8 mouse cellular contexts compared by ENCODE assay signal in genomic region chr4:155992241-155992905, GRCm38 (mm10). TPM values are rescaled to one million over a fixed set of nuclear protein-coding genes. Genes with fewer than 3 reads are reported as not detected.
DNase-seq lines count a peak whose midpoint lies in the region; ATAC-seq and TF ChIP-seq lines count a peak whose summit lies in the region.

B3galt6 (minus strand) TSS chr4:155992649.
Sdf4 (plus strand) TSS chr4:155992872.

- peaks cover 3 to 8% of the 10 kb centered on the region in 2 experiments; a peak in 3 of 4 replicates for H3K4me1 ChIP-seq in ES-E14 (ENCODE audit: control insufficient read depth in 2 of 2, insufficient read depth in 2 of 2, low read length in 2 of 2, poor library complexity in 1 of 2)
- H3K4me1 ChIP-seq in forebrain, embryonic 14.5 days (ENCODE audit: control insufficient read depth, insufficient read depth, low read length): peaks cover 25% of the 10 kb centered on the region
- peaks cover 40% of the 10 kb centered on the region for H3K4me1 ChIP-seq in hindbrain, embryonic 13.5 days (replicated peaks)

- peak within 1 kb of the TSS; percentile 99 for H3K4me2 ChIP-seq in forebrain, embryonic 14.5 days (ENCODE audit: low read length)
- H3K4me2 ChIP-seq in hindbrain, embryonic 13.5 days: peak within 1 kb of the TSS; percentile 99

- peak within 1 kb of the TSS; percentile 89 to 97 for H3K4me3 ChIP-seq in ES-E14 (ENCODE audit: insufficient read depth in 1 of 2, low read depth in 1 of 2, low read length in 2 of 2, poor library complexity in 1 of 2, severe bottlenecking in 1 of 2)
- peak within 1 kb of the TSS; percentile 86 for H3K4me3 ChIP-seq in forebrain, embryonic 14.5 days (ENCODE audit: low read depth, low read length)
- H3K4me3 ChIP-seq in hindbrain, embryonic 13.5 days: peak within 1 kb of the TSS; percentile 84

- H3K27me3 ChIP-seq in forebrain, embryonic 14.5 days (replicated peaks; ENCODE audit: control insufficient read depth, insufficient read depth, low read length): no peaks in the 10 kb centered on the region
- H3K27me3 ChIP-seq in hindbrain, embryonic 13.5 days: no peaks in the 10 kb centered on the region

- peak within 1 kb of the TSS; percentile 98 for H3K9ac ChIP-seq in ES-E14 (ENCODE audit: insufficient read depth, low read depth, low read length, poor library complexity, severe bottlenecking)
- peak within 1 kb of the TSS; percentile 86 for H3K9ac ChIP-seq in forebrain, embryonic 14.5 days (ENCODE audit: low read length)
- peak within 1 kb of the TSS; percentile 89 for H3K9ac ChIP-seq in hindbrain, embryonic 13.5 days

- H3K9me3 ChIP-seq in ES-E14 (ENCODE audit: control insufficient read depth, insufficient read depth, low read depth, low read length): no peaks in the 10 kb centered on the region
- no peaks in the 10 kb centered on the region for H3K9me3 ChIP-seq in forebrain, embryonic 14.5 days (replicated peaks; ENCODE audit: control insufficient read depth, low read length)
- H3K9me3 ChIP-seq in hindbrain, embryonic 13.5 days: no peaks in the 10 kb centered on the region

- DNase-seq in ES-E14 (ENCODE audit: low read depth, low spot score): peak; percentile 79
- DNase-seq in c-Kit-positive CD71-negative TER-119-negative erythroid progenitor cells, embryonic 14.5 days (ENCODE audit: low read depth): peak; percentile 78
- DNase-seq in forebrain, embryonic 14.5 days (ENCODE audit: low spot score): peak; percentile 95
- peak; percentile 86 to 93 for DNase-seq in layer of hippocampus, postnatal 14 days (ENCODE audit: low spot score in 2 of 2)
- peak; percentile 89 for DNase-seq in lung, postnatal 10 days
- peak; percentile 76 for DNase-seq in ovary, postnatal 14 days (ENCODE audit: low spot score)
- DNase-seq in thymus, postnatal 25 days: peak; percentile 88

- WGBS in forebrain, embryonic 14.5 days: under 1% methylated on average over 98 of the region's 99 CpGs
- WGBS in hindbrain, embryonic 13.5 days: under 1% methylated on average over 96 of the region's 99 CpGs

- ATAC-seq in forebrain, embryonic 14.5 days: peak; percentile 90
- peak; percentile 87 for ATAC-seq in hindbrain, embryonic 13.5 days (ENCODE audit: low FRiP score)

- in situ Hi-C loops in ES-E14 (cut with MboI; ENCODE audit: low sequenced_read_pairs in 2 of 2, unreplicated experiment in 2 of 2): no loop called here

- peaks cover 2% of the 10 kb centered on the region; the same call in 1 of the 2 replicates for H3K36me3 ChIP-seq in ES-E14 (ENCODE audit: control insufficient read depth, insufficient read depth, low read length, poor library complexity, severe bottlenecking)
- H3K36me3 ChIP-seq in forebrain, embryonic 14.5 days (ENCODE audit: control insufficient read depth, insufficient read depth, low read length): peaks cover 16% of the 10 kb centered on the region
- H3K36me3 ChIP-seq in hindbrain, embryonic 13.5 days: peaks cover 16% of the 10 kb centered on the region

- peak within 1 kb of the TSS; percentile 96 for H3K27ac ChIP-seq in ES-E14 (ENCODE audit: insufficient read depth, low read depth, low read length, poor library complexity, severe bottlenecking)
- peak within 1 kb of the TSS; percentile 95 for H3K27ac ChIP-seq in forebrain, embryonic 14.5 days (ENCODE audit: low read depth, low read length)
- H3K27ac ChIP-seq in hindbrain, embryonic 13.5 days: peak within 1 kb of the TSS; percentile 95

TF ChIP-seq in ES-E14, 5 proteins besides CTCF, POLR2A, EP300 and RAD21:
- TF ChIP-seq HCFC1 (IDR thresholded peaks at IDR 0.05; ENCODE audit: borderline replicate concordance, insufficient read depth, low read length) (peak; percentile 50; the same call in 1 of the 2 replicates), ZC3H11A (IDR thresholded peaks at IDR 0.05; ENCODE audit: borderline replicate concordance, low read depth, low read length) (no peak), MAFK (IDR thresholded peaks at IDR 0.05; ENCODE audit: insufficient read depth, low read depth, low read length) (no peak)

RNA-seq across cellular contexts. Expression of gene B3galt6, which starts in this region (rescaled TPM):
- 11.9 and 20.6 TPM in 2 replicates for total RNA-seq in ES-E14 (2012; rRNA removed)
- polyA plus RNA-seq in forebrain, embryonic 14.5 days (2014; fragmentation: Nextera tagmentation; extraction: Ambion mirVana): 27.6 and 29.6 TPM in 2 replicates
- 26.6 and 27.6 TPM in 2 replicates for polyA plus RNA-seq in hindbrain, embryonic 13.5 days (2015; fragmentation: Nextera tagmentation; extraction: Ambion mirVana)
- 1 to 10 TPM; 9.0 to 9.7 TPM for total RNA-seq in layer of hippocampus, postnatal 14 days (2021)

RNA-seq across cellular contexts. Expression of gene Sdf4, which starts in this region (rescaled TPM):
- 176 and 257 TPM in 2 replicates for total RNA-seq in ES-E14 (2012; rRNA removed)
- polyA plus RNA-seq in forebrain, embryonic 14.5 days (2014; fragmentation: Nextera tagmentation; extraction: Ambion mirVana): 124 and 127 TPM in 2 replicates
- 126 and 127 TPM in 2 replicates for polyA plus RNA-seq in hindbrain, embryonic 13.5 days (2015; fragmentation: Nextera tagmentation; extraction: Ambion mirVana)
- total RNA-seq in layer of hippocampus, postnatal 14 days (2021): 100 to 1,000 TPM; 154 to 157 TPM

Comparison
In these comparisons a context has a peak if more than half of its experiments do, and no peak if none do; other contexts are left out.
1. Peak in every context shown above with its lines: DNase-seq, ATAC-seq, H3K4me3 ChIP-seq and H3K27ac ChIP-seq.